Mouse (Mus musculus) liver, postnatal 0 days (tissue): ENCODE measurements around the gene Klf6. TPM values are rescaled to one million over a fixed set of nuclear protein-coding genes. Genes with fewer than 3 reads are reported as not detected.
A peak's percentile ranks its signal among the peaks of the same experiment; 100 is the strongest.

Experiments
- ATAC-seq: fragments of 200-750 bp; cut with Nextera tagmentation; 2 replicates; pipeline ENCODE4 v1.8.0; 2017; ENCODE audit warnings: mild to moderate bottlenecking, moderate library complexity
- DNase-seq: peaks from one replicate; pipeline ENCODE4 v3.0.0-alpha.2; 2016
- H3K27ac ChIP-seq: fragments of 300-500 bp; sonication (generic); 2 replicates; pipeline ENCODE4 v1.5.1; 2014; ENCODE audit warnings: antibody characterized with exemption, moderate library complexity, mild to moderate bottlenecking, low read depth
- H3K27me3 ChIP-seq: fragments of 300-500 bp; sonication (generic); 2 replicates; pipeline ENCODE4 v1.6.1; 2014; ENCODE audit warnings: low read length, control low read depth, mixed read lengths; ENCODE audit not compliant: insufficient read depth
- H3K36me3 ChIP-seq: fragments of 300-500 bp; sonication (generic); replicated peaks from 2 replicates; pipeline ENCODE4 v1.6.1; 2014; ENCODE audit warnings: mild to moderate bottlenecking, control low read depth, low read length, moderate library complexity, mixed read lengths; ENCODE audit not compliant: insufficient read depth
- H3K4me1 ChIP-seq: fragments of 300-500 bp; sonication (generic); 2 replicates; pipeline ENCODE4 v1.6.1; 2014; ENCODE audit warnings: antibody characterized with exemption, mild to moderate bottlenecking, control low read depth; ENCODE audit not compliant: insufficient read depth
- H3K4me2 ChIP-seq: fragments of 300-500 bp; sonication (generic); 2 replicates; pipeline ENCODE4 v1.6.1; 2014; ENCODE audit warnings: low read depth, mild to moderate bottlenecking, low read length, moderate library complexity, mixed read lengths
- H3K4me3 ChIP-seq: fragments of 300-500 bp; sonication (generic); 2 replicates; pipeline ENCODE4 v1.5.1; 2014; ENCODE audit warnings: low read depth, low read length
- H3K9ac ChIP-seq: fragments of 300-500 bp; sonication (generic); replicated peaks from 2 replicates; pipeline ENCODE4 v1.6.1; 2014; ENCODE audit warnings: mild to moderate bottlenecking, moderate library complexity
- H3K9me3 ChIP-seq: fragments of 300-500 bp; sonication (generic); 2 replicates; pipeline ENCODE4 v1.6.1; 2016; ENCODE audit warnings: mild to moderate bottlenecking, control low read depth, low read length, mixed read lengths
- CTCF ChIP-seq: sonication (generic); IDR thresholded peaks from 2 replicates; pipeline ENCODE4 v1.5.1; 2016; ENCODE audit warnings: antibody characterized with exemption, low read depth
- EP300 ChIP-seq: IDR thresholded peaks from 2 replicates; pipeline ENCODE4 v1.6.1; 2016; ENCODE audit warnings: antibody characterized with exemption, low read depth, mild to moderate bottlenecking
- WGBS: fragments of 180-500 bp; shearing (Covaris S2); extraction: QIAGEN DNeasy Blood & Tissue Kit; methylation state at CpG from one replicate; pipeline ENCODE4 v1.1.7; 2014; ENCODE audit not compliant: insufficient replicate concordance; 5-methylcytosine and 5-hydroxymethylcytosine counted together
- polyA plus RNA-seq: library from polyadenylated mRNA; unstranded; fragments of >200 nt; fragmentation: Nextera tagmentation; extraction: Ambion mirVana; gene quantifications from 2 replicates; pipeline ENCODE4 v1.2.1, GENCODE M21; 2015

The Klf6 gene
- polyA plus RNA-seq, 1 experiment from 2014 or later: 18.9 TPM

- ATAC-seq: no peak
- Histone ChIP-seq H3K9ac (no peak overlapping the region), H3K36me3 (no peaks in the 10 kb centered on the region), H3K4me3 (no peak overlapping the region), H3K27me3 (no peaks in the 10 kb centered on the region), H3K27ac (no peak overlapping the region), H3K9me3 (no peaks in the 10 kb centered on the region), H3K4me1 (peaks cover 8% of the 10 kb centered on the region), H3K4me2 (no peak overlapping the region)
- WGBS: 35% methylated on average over 2 of the region's 2 CpGs
- no peak for DNase-seq
- TF ChIP-seq EP300 (no peak), CTCF (no peak)
These were observed 17.5 kb upstream of the Klf6 start for GRCm38 (mm10) chr13:5843829-5844228.

GRCm38 (mm10) chr13:5844338-5844737 lies 16.9 kb upstream of the Klf6 start:
- WGBS: 83% methylated on average over 5 of the region's 5 CpGs
- Histone ChIP-seq H3K4me3 (no peak overlapping the region), H3K9ac (no peak overlapping the region), H3K27me3 (no peaks in the 10 kb centered on the region), H3K4me2 (no peak overlapping the region), H3K4me1 (peaks cover 8% of the 10 kb centered on the region), H3K27ac (no peak overlapping the region), H3K9me3 (no peaks in the 10 kb centered on the region), H3K36me3 (no peaks in the 10 kb centered on the region)
- DNase-seq (no peak), ATAC-seq (no peak)
- no peak for TF ChIP-seq EP300
- TF ChIP-seq CTCF: no peak

GRCm38 (mm10) chr13:5845161-5845590 lies 16.1 kb upstream of the Klf6 start:
- Histone ChIP-seq H3K27me3 (no peaks in the 10 kb centered on the region), H3K36me3 (no peaks in the 10 kb centered on the region), H3K9me3 (no peaks in the 10 kb centered on the region), H3K27ac (peak overlapping the region; percentile 82), H3K4me1 (peaks cover 10% of the 10 kb centered on the region), H3K4me2 (peak overlapping the region; percentile 67), H3K4me3 (peak overlapping the region; percentile 29; the same call in 1 of the 2 replicates), H3K9ac (no peak overlapping the region; the same call in 1 of the 2 replicates)
- ATAC-seq: peak; percentile 68
- no peak for DNase-seq
- no peak for TF ChIP-seq CTCF
- no peak for TF ChIP-seq EP300
- WGBS: 33% methylated on average over 10 of the region's 10 CpGs

GRCm38 (mm10) chr13:5845605-5846004 lies 15.7 kb upstream of the Klf6 start:
- peak; percentile 73 for TF ChIP-seq EP300
- no peak for TF ChIP-seq CTCF
- no peak overlapping the region; the same call in 1 of the 2 replicates for H3K9ac ChIP-seq
- 27% methylated on average over 5 of the region's 5 CpGs for WGBS
- H3K4me1 ChIP-seq: peaks cover 10% of the 10 kb centered on the region
- no peak for DNase-seq
- peak overlapping the region; percentile 82 for H3K27ac ChIP-seq
- H3K27me3 ChIP-seq: no peaks in the 10 kb centered on the region
- H3K9me3 ChIP-seq: no peaks in the 10 kb centered on the region
- H3K4me2 ChIP-seq: peak overlapping the region; percentile 67
- H3K4me3 ChIP-seq: peak overlapping the region; percentile 29; the same call in 1 of the 2 replicates
- peak; percentile 82 for ATAC-seq
- H3K36me3 ChIP-seq: no peaks in the 10 kb centered on the region

GRCm38 (mm10) chr13:5846860-5847259 lies 14.4 kb upstream of the Klf6 start:
- no peak for ATAC-seq
- Histone ChIP-seq H3K36me3 (no peaks in the 10 kb centered on the region), H3K4me2 (no peak overlapping the region), H3K9me3 (no peaks in the 10 kb centered on the region), H3K27ac (no peak overlapping the region), H3K4me1 (peaks cover 10% of the 10 kb centered on the region), H3K9ac (no peak overlapping the region), H3K4me3 (no peak overlapping the region), H3K27me3 (no peaks in the 10 kb centered on the region)
- DNase-seq: no peak
- no peak for TF ChIP-seq CTCF
- no peak for TF ChIP-seq EP300
- 53% methylated on average over 4 of the region's 4 CpGs for WGBS

- no peak overlapping the region for H3K27ac ChIP-seq
- no peak overlapping the region for H3K9ac ChIP-seq
- no peak overlapping the region for H3K4me3 ChIP-seq
- H3K27me3 ChIP-seq: no peaks in the 10 kb centered on the region
- H3K4me1 ChIP-seq: peaks cover 10% of the 10 kb centered on the region
- H3K9me3 ChIP-seq: no peaks in the 10 kb centered on the region
- no peak for DNase-seq
- no peaks in the 10 kb centered on the region for H3K36me3 ChIP-seq
- TF ChIP-seq CTCF: no peak
- TF ChIP-seq EP300: no peak
- H3K4me2 ChIP-seq: no peak overlapping the region
- 49% methylated on average over 2 of the region's 2 CpGs for WGBS
- ATAC-seq: no peak
These were observed 13.5 kb upstream of the Klf6 start for GRCm38 (mm10) chr13:5847736-5848135.

- DNase-seq (no peak), ATAC-seq (peak; percentile 47)
- peak overlapping the region; percentile 91 for H3K4me2 ChIP-seq
- H3K4me1 ChIP-seq: peaks cover 9% of the 10 kb centered on the region
- TF ChIP-seq EP300 (no peak), CTCF (peak; percentile 62)
- WGBS: under 1% methylated on average over 27 of the region's 27 CpGs
- H3K9ac ChIP-seq: peak overlapping the region; percentile 96
- peaks cover 9% of the 10 kb centered on the region for H3K36me3 ChIP-seq
- H3K4me3 ChIP-seq: peak overlapping the region; percentile 68
- H3K9me3 ChIP-seq: no peaks in the 10 kb centered on the region
- H3K27ac ChIP-seq: peak overlapping the region; percentile 97
- no peaks in the 10 kb centered on the region for H3K27me3 ChIP-seq
These were observed 578 bp upstream of the Klf6 start for GRCm38 (mm10) chr13:5860651-5861156.
